Mouse (Mus musculus) hindbrain, embryonic 11.5 days (tissue): ENCODE data around the gene Gm10778. TPM values are rescaled to one million over a fixed set of nuclear protein-coding genes. Genes with fewer than 3 reads are reported as not detected.
"Not testable (repeated sequence)": the region's sequence is repeated elsewhere in the genome, so short reads cannot be mapped to it uniquely, and the experiment has no call there.

ENCODE experiments used
- ATAC-seq: fragments of 200-750 bp; cut with Nextera tagmentation; 2 replicates; pipeline ENCODE4 v1.8.0; 2017; ENCODE audit warnings: mild to moderate bottlenecking, moderate TSS enrichment, moderate library complexity; ENCODE audit not compliant: low FRiP score
- DNase-seq: peaks from one replicate; pipeline ENCODE4 v3.0.0-alpha.2; 2015; ENCODE audit warnings: low spot score
- H3K27ac ChIP-seq: fragments of 300-500 bp; sonication (generic); 2 replicates; pipeline ENCODE4 v1.5.1; 2014; ENCODE audit warnings: mild to moderate bottlenecking, low read depth, low read length
- H3K27me3 ChIP-seq: fragments of 300-500 bp; sonication (generic); 2 replicates; pipeline ENCODE4 v1.6.1; 2014; ENCODE audit warnings: mild to moderate bottlenecking, low read length, moderate library complexity, mixed read lengths; ENCODE audit not compliant: control insufficient read depth, insufficient read depth
- H3K36me3 ChIP-seq: fragments of 300-500 bp; sonication (generic); 2 replicates; pipeline ENCODE4 v1.6.1; 2014; ENCODE audit warnings: mild to moderate bottlenecking, low read length, moderate library complexity, mixed read lengths; ENCODE audit not compliant: control insufficient read depth, insufficient read depth
- H3K4me1 ChIP-seq: fragments of 300-500 bp; sonication (generic); replicated peaks from 2 replicates; pipeline ENCODE4 v1.6.1; 2014; ENCODE audit warnings: low read length, mixed read lengths; ENCODE audit not compliant: control insufficient read depth, insufficient read depth
- H3K4me2 ChIP-seq: fragments of 300-500 bp; sonication (generic); replicated peaks from 2 replicates; pipeline ENCODE4 v1.6.1; 2014; ENCODE audit warnings: mild to moderate bottlenecking, low read depth, low read length
- H3K4me3 ChIP-seq: fragments of 300-500 bp; sonication (generic); 2 replicates; pipeline ENCODE4 v1.5.1; 2014; ENCODE audit warnings: low read depth, low read length
- H3K9ac ChIP-seq: fragments of 300-500 bp; sonication (generic); 2 replicates; pipeline ENCODE4 v1.6.1; 2014; ENCODE audit warnings: low read depth, low read length
- H3K9me3 ChIP-seq: fragments of 300-500 bp; sonication (generic); 2 replicates; pipeline ENCODE4 v1.6.1; 2016; ENCODE audit warnings: low read length; ENCODE audit not compliant: control insufficient read depth
- WGBS: fragments of 180-500 bp; shearing (Covaris S2); extraction: QIAGEN DNeasy Blood & Tissue Kit; methylation state at CpG from one replicate; pipeline ENCODE4 v1.1.7; 2014; 5-methylcytosine and 5-hydroxymethylcytosine counted together
- polyA plus RNA-seq: library from polyadenylated mRNA; unstranded; fragments of >200 nt; fragmentation: Nextera tagmentation; extraction: Ambion mirVana; gene quantifications from 2 replicates; pipeline ENCODE4 v1.2.1, GENCODE M21; 2014

Gm10778 gene
- polyA plus RNA-seq, 1 experiment from 2014 or later = 5.9 TPM

- DNase-seq (no peak), ATAC-seq (no peak)
- Histone ChIP-seq H3K27ac (no peak overlapping the region), H3K9me3 (no peaks in the 10 kb centered on the region), H3K4me3 (no peak overlapping the region), H3K27me3 (0 out of 2 replicates have a peak, but pooled peaks cover 2% of the 10 kb centered on the region), H3K4me1 (peaks cover 8% of the 10 kb centered on the region), H3K9ac (no peak overlapping the region), H3K36me3 (no peaks in the 10 kb centered on the region), H3K4me2 (no peak overlapping the region)
- 80% methylated on average over 6 of the region's 6 CpGs for WGBS
Measured at GRCm38 (mm10) chr10:81638101-81638500, 10.8 kb upstream of the Gm10778 start.

DNA sequence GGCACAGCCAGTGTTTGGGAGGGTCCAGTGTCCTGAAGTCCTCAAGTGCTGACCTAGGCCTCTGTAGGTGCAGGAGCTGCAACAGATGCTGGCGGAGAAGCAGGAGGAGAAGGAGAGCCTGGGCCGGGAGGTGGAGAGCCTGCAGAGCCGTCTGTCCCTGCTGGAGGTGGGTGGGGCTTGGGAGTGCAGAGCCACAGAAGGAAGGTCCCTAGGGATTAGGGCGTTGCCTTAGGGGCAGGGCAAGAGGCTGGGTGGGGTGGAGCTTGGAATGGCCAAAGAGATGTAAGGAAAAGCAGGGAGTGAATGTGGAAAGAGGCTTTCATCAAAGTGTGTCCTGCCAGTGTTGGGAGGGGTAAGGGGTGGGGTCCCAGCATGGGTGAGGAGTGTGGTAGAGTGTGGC lies 8.0 kb upstream of the Gm10778 start:
- WGBS = 59% methylated on average over 4 of the region's 4 CpGs
- not testable (repeated sequence) for H3K4me1 ChIP-seq, H3K4me2 ChIP-seq, DNase-seq, H3K9ac ChIP-seq, ATAC-seq, H3K27ac ChIP-seq, H3K9me3 ChIP-seq, H3K36me3 ChIP-seq, H3K27me3 ChIP-seq, H3K4me3 ChIP-seq

- Histone ChIP-seq H3K4me3 (no peak overlapping the region), H3K9me3 (no peaks in the 10 kb centered on the region), H3K27me3 (no peaks in the 10 kb centered on the region), H3K4me2 (no peak overlapping the region), H3K36me3 (no peaks in the 10 kb centered on the region), H3K4me1 (peaks cover 8% of the 10 kb centered on the region), H3K9ac (no peak overlapping the region), H3K27ac (no peak overlapping the region)
- 88% methylated on average over 2 of the region's 2 CpGs for WGBS
- DNase-seq = no peak
- ATAC-seq = no peak
Measured at GRCm38 (mm10) chr10:81641566-81641965, 7.3 kb upstream of the Gm10778 start.

GRCm38 (mm10) chr10:81641978-81642647 lies 6.7 kb upstream of the Gm10778 start:
- H3K9ac ChIP-seq = peak overlapping the region; percentile 75; the same call in 1 of the 2 replicates
- no peak for DNase-seq
- no peaks in the 10 kb centered on the region for H3K27me3 ChIP-seq
- no peaks in the 10 kb centered on the region for H3K36me3 ChIP-seq
- 81% methylated on average over 8 of the region's 8 CpGs for WGBS
- H3K4me3 ChIP-seq = no peak overlapping the region
- H3K9me3 ChIP-seq = no peaks in the 10 kb centered on the region
- H3K4me1 ChIP-seq = peaks cover 8% of the 10 kb centered on the region
- H3K4me2 ChIP-seq = peak overlapping the region; percentile 69; the same call in 1 of the 2 replicates
- no peak overlapping the region for H3K27ac ChIP-seq
- ATAC-seq = no peak

GRCm38 (mm10) chr10:81642648-81643448 lies 6.0 kb upstream of the Gm10778 start:
- DNase-seq = no peak
- 27% methylated on average over 22 of the region's 24 CpGs for WGBS
- peak overlapping the region; percentile 91 for H3K27ac ChIP-seq
- H3K4me3 ChIP-seq = peak overlapping the region; percentile 52
- ATAC-seq = no peak; the same call in none of the 2 replicates
- no peaks in the 10 kb centered on the region for H3K27me3 ChIP-seq
- peaks cover 8% of the 10 kb centered on the region for H3K4me1 ChIP-seq
- H3K36me3 ChIP-seq = no peaks in the 10 kb centered on the region
- peak overlapping the region; percentile 75 for H3K9ac ChIP-seq
- H3K9me3 ChIP-seq = no peaks in the 10 kb centered on the region
- H3K4me2 ChIP-seq = peak overlapping the region; percentile 69

DNA sequence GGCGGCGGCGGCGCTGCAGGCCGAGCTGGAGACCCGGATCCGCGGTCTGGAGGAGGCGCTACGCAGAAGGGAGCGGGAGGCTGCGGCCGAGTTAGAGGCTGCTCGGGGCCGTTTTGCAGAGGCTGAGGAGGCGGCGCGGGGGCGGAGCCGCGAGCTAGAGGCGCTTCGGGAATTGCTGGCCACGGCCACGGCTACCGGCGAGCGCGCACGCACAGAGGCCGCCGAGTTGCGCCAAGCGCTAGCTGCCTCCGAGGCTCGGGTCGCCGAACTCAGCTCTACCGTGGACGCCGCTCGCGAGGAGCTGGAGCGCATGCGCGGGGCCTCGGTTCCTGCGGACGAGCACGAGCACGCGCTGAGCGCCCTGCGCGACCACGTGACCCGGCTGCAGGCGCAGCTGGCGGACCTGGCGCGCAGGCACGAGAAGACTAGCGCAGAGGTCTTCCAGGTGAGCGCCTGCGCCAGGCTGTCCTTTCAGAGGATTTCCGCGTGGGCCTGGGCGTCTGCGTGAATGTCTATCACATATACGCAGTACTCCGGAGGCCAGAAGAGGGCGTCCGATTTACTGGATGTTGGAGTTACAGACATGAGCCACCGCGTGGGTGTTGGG lies 5.3 kb upstream of the Gm10778 start:
- Histone ChIP-seq H3K9ac (peak overlapping the region; percentile 75), H3K27me3 (no peaks in the 10 kb centered on the region), H3K4me1 (peaks cover 8% of the 10 kb centered on the region), H3K27ac (peak overlapping the region; percentile 91), H3K4me2 (peak overlapping the region; percentile 69), H3K4me3 (peak overlapping the region; percentile 52), H3K36me3 (no peaks in the 10 kb centered on the region), H3K9me3 (no peaks in the 10 kb centered on the region)
- peak; percentile 91 for ATAC-seq
- DNase-seq = peak; percentile 96
- WGBS = under 1% methylated on average over 75 of the region's 75 CpGs

- 0 out of 2 replicates have a peak overlapping the region, but pooled peaks have one; percentile 91 for H3K27ac ChIP-seq
- WGBS = 39% methylated on average over 2 of the region's 2 CpGs
- H3K9ac ChIP-seq = peak overlapping the region; percentile 75; the same call in 1 of the 2 replicates
- peak overlapping the region; percentile 69 for H3K4me2 ChIP-seq
- ATAC-seq (no peak; the same call in 1 of the 2 replicates), DNase-seq (no peak)
- peaks cover 8% of the 10 kb centered on the region for H3K4me1 ChIP-seq
- no peaks in the 10 kb centered on the region for H3K27me3 ChIP-seq
- no peaks in the 10 kb centered on the region for H3K36me3 ChIP-seq
- H3K4me3 ChIP-seq = peak overlapping the region; percentile 52
- H3K9me3 ChIP-seq = no peaks in the 10 kb centered on the region
Measured at GRCm38 (mm10) chr10:81644162-81644561, 4.7 kb upstream of the Gm10778 start.

DNA sequence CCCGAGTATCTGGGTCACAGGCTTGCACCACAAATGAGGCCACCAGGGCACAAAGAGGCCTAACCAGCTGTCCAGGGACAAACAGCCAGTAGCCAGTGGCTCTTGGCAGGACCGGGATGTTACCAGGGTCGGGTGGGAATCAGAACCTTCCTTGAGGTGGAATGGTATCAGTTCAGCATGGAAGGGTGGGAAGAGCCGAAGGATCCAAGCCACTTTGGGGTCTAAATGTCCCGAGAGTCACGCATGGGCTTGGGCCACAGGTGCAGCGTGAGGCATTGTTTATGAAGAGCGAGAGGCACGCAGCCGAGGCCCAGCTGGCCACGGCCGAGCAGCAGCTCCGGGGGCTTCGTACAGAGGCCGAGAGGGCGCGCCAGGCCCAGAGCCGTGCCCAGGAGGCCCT lies 4.1 kb upstream of the Gm10778 start:
- Histone ChIP-seq H3K4me1 (peaks cover 8% of the 10 kb centered on the region), H3K36me3 (no peaks in the 10 kb centered on the region), H3K27me3 (no peaks in the 10 kb centered on the region), H3K4me2 (no peak overlapping the region), H3K4me3 (no peak overlapping the region), H3K27ac (no peak overlapping the region), H3K9me3 (no peaks in the 10 kb centered on the region), H3K9ac (no peak overlapping the region)
- 92% methylated on average over 18 of the region's 18 CpGs for WGBS
- ATAC-seq (no peak), DNase-seq (no peak)
